ENCODE assay signal across 8 mouse cellular contexts in the genomic region with DNA sequence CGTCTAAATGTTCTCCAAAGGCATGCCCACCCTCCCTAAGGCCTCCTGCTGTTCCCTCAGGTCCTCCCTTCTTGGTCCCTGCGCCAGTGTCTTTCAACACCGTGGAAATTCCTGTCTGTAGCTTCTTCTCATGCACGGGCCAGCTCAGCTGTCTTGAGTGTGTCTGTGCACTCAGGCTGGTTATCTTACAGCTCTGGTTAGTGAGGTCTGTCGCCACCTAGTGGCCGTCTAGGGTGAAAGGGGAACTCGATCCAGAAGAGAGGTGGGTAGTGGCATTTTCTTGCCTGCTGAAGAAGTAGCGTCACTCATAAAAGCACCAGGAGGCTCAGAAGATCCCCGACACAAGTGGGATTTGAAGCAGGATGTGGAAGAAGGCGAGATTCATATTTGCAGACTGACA.
A peak's percentile ranks its signal among the peaks of the same experiment; 100 is the strongest.
DNase-seq lines count a peak whose midpoint lies in the region; ATAC-seq and TF ChIP-seq lines count a peak whose summit lies in the region.

No protein-coding gene starts in this region.

- H3K79me2 ChIP-seq in MEL (ENCODE audit: control insufficient read depth, insufficient read depth, low read length, poor library complexity): no peaks in the 10 kb centered on the region

- no peak for TF ChIP-seq EP300 in MEL (IDR thresholded peaks at IDR 0.05; ENCODE audit: low read depth in 1 of 2, low read length in 2 of 2)

- no peak overlapping the region for H3K27ac ChIP-seq in MEL (ENCODE audit: control insufficient read depth, low read depth, low read length)
- H3K27ac ChIP-seq in forebrain, embryonic 16.5 days (ENCODE audit: low read length): no peak overlapping the region

- H3K9ac ChIP-seq in MEL (ENCODE audit: control insufficient read depth, low read depth, low read length, poor library complexity, severe bottlenecking): no peak overlapping the region
- no peak overlapping the region for H3K9ac ChIP-seq in forebrain, embryonic 16.5 days (replicated peaks; ENCODE audit: low read depth, low read length)

- H3K4me1 ChIP-seq in MEL (ENCODE audit: control insufficient read depth in 1 of 2, insufficient read depth in 2 of 2, low read length in 2 of 2): no peaks in the 10 kb centered on the region
- no peaks in the 10 kb centered on the region for H3K4me1 ChIP-seq in forebrain, embryonic 16.5 days (replicated peaks; ENCODE audit: control insufficient read depth, insufficient read depth, low read length)

- peak; percentile 88 to 95 (median 94) for TF ChIP-seq CTCF in MEL (IDR thresholded peaks at IDR 0.05 in 2 of 3, conservative IDR thresholded peaks at IDR 0.05 in 1 of 3; ENCODE audit: control insufficient read depth in 1 of 3, insufficient read depth in 1 of 3, low read depth in 2 of 3, low read length in 3 of 3, poor library complexity in 1 of 3, severe bottlenecking in 1 of 3)

- H3K9me3 ChIP-seq in MEL (replicated peaks; ENCODE audit: insufficient read depth, low read length): no peaks in the 10 kb centered on the region
- no peaks in the 10 kb centered on the region for H3K9me3 ChIP-seq in forebrain, embryonic 16.5 days (ENCODE audit: control insufficient read depth, low read length)

- no peak for TF ChIP-seq POLR2A in MEL (IDR thresholded peaks at IDR 0.05; ENCODE audit: control insufficient read depth in 1 of 2, insufficient read depth in 1 of 2, low read depth in 1 of 2, low read length in 2 of 2, poor library complexity in 1 of 2)

- WGBS in forebrain, embryonic 16.5 days: 4% methylated on average over 10 of the region's 10 CpGs

- ATAC-seq in forebrain, embryonic 16.5 days: peak; percentile 88

- H3K4me3 ChIP-seq in MEL (ENCODE audit: control insufficient read depth in 1 of 2, insufficient read depth in 1 of 2, low read depth in 2 of 2, low read length in 2 of 2): 0 out of 4 replicates have a peak overlapping the region, but pooled peaks of 1 of the 2 experiments have one; percentile 1
- H3K4me3 ChIP-seq in forebrain, embryonic 16.5 days (replicated peaks; ENCODE audit: low read length): no peak overlapping the region

- peak; percentile 89 for DNase-seq in MEL (ENCODE audit: low read depth, low spot score)
- peak; percentile 59 for DNase-seq in cerebellum, adult 11 months
- DNase-seq in heart, postnatal 25 days (ENCODE audit: low spot score): peak; percentile 19
- DNase-seq in layer of hippocampus, adult 8-10 months (ENCODE audit: low spot score in 2 of 2): peak; percentile 71 to 88
- DNase-seq in lung, postnatal 10 days: peak; percentile 88
- peak; percentile 76 for DNase-seq in ovary, postnatal 36 days (ENCODE audit: low spot score)
- peak; percentile 83 for DNase-seq in thymus, postnatal 14 days

- H3K4me2 ChIP-seq in forebrain, embryonic 16.5 days (ENCODE audit: low read length): no peak overlapping the region

- H3K27me3 ChIP-seq in MEL (ENCODE audit: control insufficient read depth in 1 of 2, insufficient read depth in 2 of 2, low read length in 2 of 2): no peaks in the 10 kb centered on the region
- H3K27me3 ChIP-seq in forebrain, embryonic 16.5 days (replicated peaks; ENCODE audit: control insufficient read depth, insufficient read depth, low read length): no peaks in the 10 kb centered on the region

- peak; percentile 79 for TF ChIP-seq RAD21 in MEL (IDR thresholded peaks at IDR 0.05; ENCODE audit: low read depth, low read length)

- no peaks in the 10 kb centered on the region for H3K36me3 ChIP-seq in MEL (ENCODE audit: control insufficient read depth in 1 of 2, insufficient read depth in 2 of 2, low read length in 2 of 2)
- no peaks in the 10 kb centered on the region for H3K36me3 ChIP-seq in forebrain, embryonic 16.5 days (ENCODE audit: control insufficient read depth, insufficient read depth)

- intact Hi-C loops in heart, postnatal 25 days (cut with DNase I): loop anchor here (5.0 kb wide), 1 partner anchor 298 kb away; no protein-coding TSS in a partner anchor

TF ChIP-seq in MEL, 35 proteins besides CTCF, POLR2A, EP300 and RAD21:
- TF ChIP-seq SIN3A (IDR thresholded peaks at IDR 0.05; ENCODE audit: low read length): no peak
- TF ChIP-seq GATA1 (IDR thresholded peaks at IDR 0.05; ENCODE audit: low read depth, low read length): peak; percentile 42; the same call in 1 of the 2 replicates
- TF ChIP-seq MYC (IDR thresholded peaks at IDR 0.05; ENCODE audit: low read depth, low read length): no peak
- no peak for TF ChIP-seq CHD1 (IDR thresholded peaks at IDR 0.05; ENCODE audit: low read depth, low read length)
- no peak for TF ChIP-seq NRF1 (IDR thresholded peaks at IDR 0.05; ENCODE audit: insufficient read depth, low read depth, low read length, poor library complexity, severe bottlenecking)
- TF ChIP-seq JUND (IDR thresholded peaks at IDR 0.05; ENCODE audit: low read depth, low read length): no peak
- no peak for TF ChIP-seq TBP (IDR thresholded peaks at IDR 0.05; ENCODE audit: low read depth, low read length)
- TF ChIP-seq E2F4 (IDR thresholded peaks at IDR 0.05; ENCODE audit: borderline replicate concordance, low read depth, low read length): no peak
- peak; percentile 75 for TF ChIP-seq SMC3 (IDR thresholded peaks at IDR 0.05; ENCODE audit: low read depth, low read length)
- TF ChIP-seq TCF12 (IDR thresholded peaks at IDR 0.05; ENCODE audit: low read depth, low read length): no peak
- TF ChIP-seq POLR2AphosphoS5 (IDR thresholded peaks at IDR 0.05; ENCODE audit: borderline replicate concordance, low read depth, low read length): no peak
- no peak for TF ChIP-seq MAX (IDR thresholded peaks at IDR 0.05; ENCODE audit: low read length)
- TF ChIP-seq BHLHE40 (IDR thresholded peaks at IDR 0.05; ENCODE audit: borderline replicate concordance, low read depth, low read length): no peak
- no peak for TF ChIP-seq RCOR1 (IDR thresholded peaks at IDR 0.05; ENCODE audit: low read depth, low read length)
- TF ChIP-seq ZC3H11A (IDR thresholded peaks at IDR 0.05; ENCODE audit: low read depth, low read length): peak; percentile 52
- no peak for TF ChIP-seq ZKSCAN1 (IDR thresholded peaks at IDR 0.05; ENCODE audit: low read depth, low read length)
- no peak for TF ChIP-seq ETS1 (IDR thresholded peaks at IDR 0.05; ENCODE audit: low read depth, low read length)
- no peak for TF ChIP-seq MAFK (IDR thresholded peaks at IDR 0.05; ENCODE audit: borderline replicate concordance, low read depth, low read length)

Comparison
In these comparisons a context has a peak if more than half of its experiments do, and no peak if none do; other contexts are left out.
1. DNase-seq: peak in every context shown above with its lines; median percentile 89 in MEL; 88 in lung, postnatal 10 days; 83 in thymus, postnatal 14 days; 80 in layer of hippocampus, adult 8-10 months; 76 in ovary, postnatal 36 days; 59 in cerebellum, adult 11 months; 19 in heart, postnatal 25 days.